Mouse (Mus musculus): ENCODE data around the gene Mylk.

The Mylk gene

GRCm38 (mm10) chr16:34902761-34903160 lies 157.8 kb downstream of the Mylk start:
- DNase-seq (ENCODE audit: low read depth) = no peak

DNA sequence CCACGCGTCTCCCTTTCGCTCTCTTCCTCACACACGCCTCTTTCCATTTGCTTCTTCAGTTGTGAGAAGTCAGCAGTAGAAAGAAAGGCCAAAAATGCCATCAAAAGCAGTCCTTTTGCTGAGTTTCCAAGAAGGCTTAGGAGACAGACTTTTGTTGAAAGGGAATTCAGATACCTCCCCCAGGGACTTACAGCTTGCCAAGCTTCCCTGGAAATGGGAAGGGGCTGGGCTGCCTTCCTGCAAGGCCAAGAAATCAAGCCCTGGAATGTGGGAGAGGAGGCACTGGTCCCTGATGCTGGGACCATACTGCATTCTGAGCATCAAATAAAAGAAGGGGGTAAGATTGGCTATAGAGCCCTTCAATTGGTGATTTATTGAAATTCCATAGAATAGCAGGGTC lies 159.9 kb downstream of the Mylk start:
- no peak for DNase-seq (ENCODE audit: low read depth)

- DNase-seq (ENCODE audit: low read depth) = no peak
Measured at GRCm38 (mm10) chr16:34909437-34909836, 164.4 kb downstream of the Mylk start.

- DNase-seq (ENCODE audit: low read depth) = no peak
Measured at GRCm38 (mm10) chr16:34917373-34917900, 172.4 kb downstream of the Mylk start.

DNA sequence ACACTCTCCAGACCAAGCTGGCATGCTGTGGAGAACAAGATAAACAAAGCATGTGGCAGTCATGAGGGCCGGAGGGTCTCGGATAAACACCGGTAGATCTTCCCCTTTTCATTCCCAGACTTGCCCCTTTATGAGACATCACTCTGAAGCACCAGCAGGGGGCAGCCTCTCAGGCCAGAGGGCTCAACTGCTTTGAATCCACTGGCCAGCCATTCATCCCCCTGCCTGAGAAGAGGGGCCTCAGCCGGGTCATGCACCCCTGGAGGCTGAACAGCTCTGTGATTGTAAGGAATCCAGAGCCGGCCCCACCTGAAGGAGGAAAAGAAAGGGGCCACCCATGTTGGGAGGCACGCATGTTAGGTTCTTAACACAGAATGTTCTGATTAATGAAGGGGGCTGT lies 175.2 kb downstream of the Mylk start:
- peak; percentile 60 for DNase-seq (ENCODE audit: low read depth)

GRCm38 (mm10) chr16:34920868-34921267 lies 175.9 kb downstream of the Mylk start:
- DNase-seq (ENCODE audit: low read depth) = no peak

GRCm38 (mm10) chr16:34921319-34921718 lies 176.3 kb downstream of the Mylk start:
- no peak for DNase-seq (ENCODE audit: low read depth)

DNA sequence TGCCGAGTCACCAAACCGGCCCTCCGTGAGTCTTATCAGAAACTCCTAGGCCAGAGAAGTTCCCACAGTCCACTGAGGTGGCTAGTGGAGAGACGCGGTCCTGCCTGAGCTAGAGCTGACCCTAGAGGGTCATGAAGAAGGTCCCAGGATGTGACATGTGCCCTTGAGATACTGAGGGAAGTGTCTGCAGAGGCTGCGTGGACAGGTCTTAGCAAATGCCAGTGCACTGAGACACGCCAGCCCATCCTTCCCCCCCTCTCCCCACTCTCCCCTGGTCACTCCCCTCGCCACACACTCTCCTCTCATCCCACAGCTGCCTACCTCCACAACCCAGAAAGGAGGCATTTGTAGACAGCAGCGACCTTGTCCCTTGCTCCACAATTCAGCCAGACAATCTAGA lies 178.6 kb downstream of the Mylk start:
- no peak for DNase-seq (ENCODE audit: low read depth)

- DNase-seq (ENCODE audit: low read depth) = no peak
Measured at GRCm38 (mm10) chr16:34924324-34924723, 179.3 kb downstream of the Mylk start.

- peak; percentile 79 for DNase-seq (ENCODE audit: low read depth)
Measured at GRCm38 (mm10) chr16:34924937-34925618, 180.1 kb downstream of the Mylk start.

DNA sequence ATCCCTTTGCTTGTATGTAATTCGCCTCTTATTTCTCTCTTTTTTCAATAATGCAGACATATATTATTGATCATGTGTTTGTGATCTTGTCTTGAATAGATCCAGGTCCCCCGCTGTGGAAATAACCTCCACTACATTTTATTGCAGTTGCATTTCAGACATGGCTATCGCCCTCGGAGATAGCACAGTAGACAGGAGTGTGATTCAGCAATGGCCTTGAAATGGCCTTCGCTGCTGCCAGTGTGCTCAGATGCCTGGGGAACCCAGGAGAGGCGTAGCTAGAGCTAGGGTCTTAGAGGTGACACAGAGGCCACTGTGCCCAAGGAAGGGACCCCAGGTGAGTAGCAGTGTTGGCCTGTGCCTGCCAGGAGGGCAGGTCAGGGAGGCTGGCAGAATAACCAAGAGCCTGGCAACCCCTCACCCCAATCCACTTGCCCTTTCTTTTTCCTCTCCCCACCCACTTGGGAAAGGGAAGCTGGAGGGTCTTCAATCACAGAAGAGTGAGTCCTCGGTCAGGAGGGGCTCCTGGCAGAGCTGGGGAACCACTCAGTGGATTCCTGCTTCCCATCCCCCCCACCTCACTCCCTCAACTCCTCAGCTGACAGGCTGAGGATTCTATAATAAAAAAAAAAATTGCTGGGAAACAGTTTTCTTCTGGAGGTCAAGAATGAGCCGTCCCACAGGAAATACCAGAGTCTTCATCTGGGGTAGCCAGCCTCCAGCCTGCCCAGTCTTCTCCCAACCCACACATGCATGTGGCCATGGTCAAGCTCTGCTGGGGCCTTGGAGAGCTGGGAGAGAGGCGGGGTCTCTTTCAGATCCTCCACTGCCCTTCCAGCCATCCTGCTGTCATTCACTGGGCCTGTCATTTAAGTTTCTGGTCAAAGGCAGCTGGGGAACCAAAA lies 181.8 kb downstream of the Mylk start:
- no peak for DNase-seq (ENCODE audit: low read depth)

DNA sequence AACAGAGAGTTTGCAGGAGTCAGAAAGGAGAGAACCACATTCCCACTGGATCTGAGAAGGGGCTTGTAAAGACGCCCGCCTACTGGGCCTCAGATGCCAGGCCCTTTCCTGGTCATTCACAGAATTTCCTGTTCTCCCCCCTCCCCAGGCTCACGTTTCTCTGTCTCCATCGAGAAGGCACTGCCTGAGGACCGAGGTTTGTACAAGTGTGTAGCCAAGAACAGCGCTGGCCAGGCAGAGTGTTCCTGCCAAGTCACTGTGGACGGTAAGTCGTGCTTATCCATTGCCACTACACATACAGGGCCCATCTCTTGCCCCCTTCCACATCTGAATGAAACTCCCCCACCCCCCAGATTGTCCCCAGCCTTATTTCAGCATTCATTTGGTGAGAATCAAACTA lies 184.7 kb downstream of the Mylk start:
- DNase-seq (ENCODE audit: low read depth) = no peak

- DNase-seq (ENCODE audit: low read depth) = peak; percentile 89
Measured at GRCm38 (mm10) chr16:34930110-34930509, 185.1 kb downstream of the Mylk start.

DNA sequence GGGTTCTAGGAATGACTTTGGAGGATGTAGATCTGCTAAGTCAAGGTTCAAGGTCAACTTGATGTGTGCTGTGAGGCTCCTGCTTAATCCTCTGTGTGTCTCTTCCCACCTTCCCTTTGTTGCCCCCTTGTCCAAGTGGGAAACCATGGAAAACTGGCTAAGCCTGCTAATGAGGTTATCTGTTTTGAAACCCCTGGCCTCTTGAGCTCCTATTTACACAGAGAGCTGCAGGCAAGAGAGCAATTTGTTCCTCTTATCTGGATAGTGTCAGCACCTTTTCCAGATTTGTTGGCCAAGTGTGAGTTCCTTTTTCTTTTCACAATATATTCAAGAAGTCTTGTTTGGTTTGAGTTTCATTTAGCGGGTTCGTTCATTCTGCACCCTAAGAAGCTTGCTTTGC lies 186.3 kb downstream of the Mylk start:
- DNase-seq (ENCODE audit: low read depth) = peak; percentile 28

DNA sequence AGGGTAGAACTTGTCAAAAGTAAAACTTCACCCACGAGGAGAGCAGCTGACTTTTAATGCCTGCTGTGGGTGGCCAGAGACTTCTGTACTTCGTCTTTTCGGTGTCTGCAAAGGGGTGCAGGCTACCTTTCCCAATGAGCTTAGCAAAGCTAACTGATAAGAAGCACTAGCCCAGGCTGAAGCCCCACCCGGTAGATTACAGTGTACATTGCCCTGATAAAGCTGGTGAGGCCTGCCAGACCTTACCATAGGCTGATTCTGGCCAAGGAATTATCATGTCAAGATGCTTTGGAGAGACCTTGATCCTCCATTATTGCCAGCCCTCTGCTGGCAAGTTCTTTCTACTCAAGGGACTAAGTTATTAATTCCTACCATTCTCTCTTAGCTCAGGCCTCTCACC lies 188.2 kb downstream of the Mylk start:
- DNase-seq (ENCODE audit: low read depth) = no peak

DNA sequence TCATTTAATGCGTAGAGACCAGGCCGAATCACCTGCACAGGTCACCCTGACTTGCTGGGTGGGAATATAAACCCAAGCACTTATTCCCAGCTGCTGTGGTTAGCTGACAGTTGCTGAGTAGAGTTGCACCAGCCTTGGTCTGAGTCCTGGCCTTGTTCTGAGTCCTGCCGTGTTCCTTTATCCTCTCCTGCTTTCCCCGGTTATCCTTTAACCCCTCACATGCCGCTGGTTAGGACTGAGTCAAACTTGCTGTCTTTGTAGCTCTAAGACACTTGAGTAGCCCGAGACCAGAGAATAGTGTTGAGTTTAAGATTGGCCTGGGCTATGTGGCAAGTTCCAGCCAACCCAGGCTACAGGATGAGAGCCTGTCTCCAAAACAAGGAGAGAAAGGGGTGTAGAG lies 189.5 kb downstream of the Mylk start:
- DNase-seq (ENCODE audit: low read depth) = no peak

GRCm38 (mm10) chr16:34935514-34936338 lies 190.7 kb downstream of the Mylk start:
- DNase-seq (ENCODE audit: low read depth) = no peak

- DNase-seq (ENCODE audit: low read depth) = no peak
Measured at GRCm38 (mm10) chr16:34936339-34936810, 191.4 kb downstream of the Mylk start.

DNA sequence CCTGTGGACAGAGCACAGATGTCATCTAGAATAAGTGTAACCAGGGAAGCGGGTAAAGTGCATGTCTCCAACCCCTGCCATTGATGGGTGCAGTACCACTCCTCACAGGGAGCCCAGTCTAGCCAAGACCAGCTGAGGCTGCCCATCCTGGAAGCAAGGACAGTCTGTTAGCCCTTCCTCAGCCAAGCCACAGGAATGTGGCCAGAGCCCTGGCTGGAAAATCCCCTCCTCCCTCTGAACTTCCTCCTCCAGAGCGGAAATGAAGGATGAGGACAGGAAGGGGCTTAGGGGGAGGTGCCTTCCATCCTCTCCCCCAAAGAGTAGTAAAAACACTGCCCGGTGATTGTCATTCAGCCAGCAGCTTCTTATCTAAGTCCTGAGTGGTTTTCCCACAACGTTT lies 192.6 kb downstream of the Mylk start:
- no peak for DNase-seq (ENCODE audit: low read depth)

DNA sequence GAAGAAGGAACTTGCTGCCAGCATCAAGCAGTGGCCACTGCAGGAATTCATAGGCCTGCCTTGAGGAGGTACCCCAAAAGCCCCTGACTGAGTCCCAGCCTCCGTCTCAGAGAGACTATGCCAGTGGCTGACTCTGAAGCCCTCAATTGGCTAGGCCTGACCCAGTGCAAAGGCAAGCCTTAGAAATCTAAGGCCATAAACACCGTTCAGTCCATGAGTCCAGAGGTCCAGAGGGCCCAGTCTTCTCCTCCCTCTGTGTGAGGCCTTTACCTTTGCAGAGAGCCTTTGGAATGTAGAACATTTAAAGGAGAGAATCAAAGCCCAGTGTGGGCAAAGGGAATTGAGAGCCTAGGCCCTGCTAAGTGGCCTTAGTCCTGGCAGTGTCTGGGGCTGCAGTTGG lies 193.2 kb downstream of the Mylk start:
- no peak for DNase-seq (ENCODE audit: low read depth)

DNA sequence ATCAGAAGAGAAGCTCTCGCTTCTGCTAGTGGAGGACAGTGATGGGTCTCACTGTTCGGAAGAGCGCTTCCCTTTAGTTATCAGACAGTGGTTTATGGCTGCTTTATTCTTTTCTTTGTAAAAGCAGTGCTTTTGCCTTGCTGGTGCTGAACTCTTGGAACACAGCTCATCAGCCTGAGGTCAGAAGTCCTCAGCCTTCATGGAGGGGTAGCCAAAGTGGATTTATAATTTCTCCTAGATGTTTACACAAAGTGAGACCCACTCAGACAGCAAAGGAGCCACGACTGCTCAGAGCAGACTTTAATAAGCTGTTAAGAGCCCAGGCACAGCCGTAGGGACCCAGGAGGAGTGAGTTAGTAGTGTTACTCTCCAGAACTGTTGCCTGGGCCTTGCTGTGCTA lies 194.9 kb downstream of the Mylk start:
- no peak for DNase-seq (ENCODE audit: low read depth)

DNA sequence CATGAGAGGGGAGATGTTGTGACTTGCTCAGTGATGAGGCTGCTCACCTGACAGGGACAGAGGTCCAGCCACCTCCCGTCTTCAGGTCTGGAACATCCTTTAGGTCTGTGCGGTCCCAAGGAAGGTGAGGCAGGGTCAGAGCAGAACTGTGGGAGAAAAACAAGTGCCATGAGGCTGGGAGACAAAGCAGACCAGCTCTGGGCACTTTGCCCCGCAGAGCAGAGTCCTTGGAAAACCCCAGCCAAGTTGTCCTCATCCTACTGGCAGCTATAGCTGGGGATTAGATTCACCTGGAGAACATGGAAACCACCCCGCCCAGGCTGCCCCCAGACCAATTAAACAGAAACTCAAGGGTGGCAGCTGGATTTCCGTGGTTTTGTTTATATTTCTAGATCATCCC lies 195.4 kb downstream of the Mylk start:
- no peak for DNase-seq (ENCODE audit: low read depth)
